Mouse (Mus musculus) left cerebral cortex, postnatal 10 days (tissue): ENCODE measurements around the gene Rbm34. TPM values are rescaled to one million over a fixed set of nuclear protein-coding genes. Genes with fewer than 3 reads are reported as not detected.
"Not testable (repeated sequence)": the region's sequence is repeated elsewhere in the genome, so short reads cannot be mapped to it uniquely, and the experiment has no call there.

ENCODE experiments used
- DNase-seq, 2 experiments: peaks; one replicate each; pipeline ENCODE4 v3.0.0; 2021 to 2022; ENCODE audit warnings: low spot score in 2 of 2, mixed read lengths in 1 of 2; ENCODE audit errors: extremely low spot score in 1 of 2
- intact Hi-C: fragments of 180-260 bp; cut with DNase I; formaldehyde crosslinking; loops from one replicate; pipeline ENCODE4 v1.15.1; 2025
- total RNA-seq, 2 experiments: library from RNA; stranded (reverse); gene quantifications; 2 replicates each; pipeline ENCODE4 v1.2.3; 2021

Rbm34 gene
- total RNA-seq, 2 experiments from 2014 or later = 17.4 to 18.2 TPM

GRCm38 (mm10) chr8:126928755-126929505, 41.9 kb downstream of the Rbm34 start:
- intact Hi-C loops = no loop called here
- peak in 1 of 2 experiments; percentile 30 for DNase-seq

- no peak for DNase-seq
- intact Hi-C loops = no loop called here
Measured at GRCm38 (mm10) chr8:126928028-126928427, 42.8 kb downstream of the Rbm34 start.

DNA sequence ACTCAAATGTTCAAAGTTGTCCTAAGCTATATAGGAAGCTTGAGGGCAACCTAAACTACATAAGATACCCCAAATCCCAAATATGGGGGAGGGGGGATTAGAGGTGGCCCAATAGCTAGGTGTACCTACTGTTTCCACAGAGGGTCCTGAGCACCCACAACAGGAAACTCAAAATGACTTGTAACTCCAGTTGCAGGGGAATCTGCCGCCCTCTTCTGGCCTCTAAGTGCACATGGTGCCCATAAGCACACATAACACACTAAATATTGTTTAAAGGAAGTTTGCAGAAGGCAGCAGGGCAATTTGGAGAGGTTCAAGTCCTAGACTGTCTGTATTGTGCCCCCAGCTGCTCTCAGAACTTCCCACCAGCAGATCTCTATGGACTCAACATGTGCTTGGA, 43.8 kb downstream of the Rbm34 start:
- intact Hi-C loops = no loop called here
- peak in 1 of 2 experiments; percentile 20 for DNase-seq

- DNase-seq = no peak
- intact Hi-C loops = loop anchor here (5.0 kb wide), 1 partner anchor 331 kb away; the partner anchor contains the start of gene Irf2bp2
Measured at GRCm38 (mm10) chr8:126922981-126923380, 47.9 kb downstream of the Rbm34 start.

DNA sequence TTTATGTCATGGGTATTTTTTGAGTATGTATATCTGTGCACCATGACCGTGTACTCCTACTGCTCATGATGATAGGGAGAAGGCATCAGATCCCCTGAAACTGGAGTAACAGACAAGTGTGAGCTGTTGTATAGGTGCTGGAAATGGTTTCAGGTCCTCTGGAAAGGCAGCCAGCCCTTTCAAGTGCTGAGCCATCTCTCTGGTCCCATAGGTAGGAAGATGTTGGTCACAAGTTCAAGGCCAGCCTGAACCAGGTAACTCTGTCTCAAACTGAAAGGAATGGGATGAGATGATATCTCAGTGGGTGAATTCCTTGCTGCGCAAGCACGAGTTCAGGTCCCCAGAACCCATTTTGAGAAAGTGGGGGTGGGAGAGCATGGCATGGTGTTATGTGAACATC, 49.4 kb downstream of the Rbm34 start:
- no peak for DNase-seq

GRCm38 (mm10) chr8:126920845-126921244, 50.0 kb downstream of the Rbm34 start:
- intact Hi-C loops = loop anchor here (2.0 to 5.0 kb wide), 2 partner anchors 329 to 424 kb away; partner anchors contain the start of gene Irf2bp2
- peak; percentile 82 to 84 for DNase-seq

More for the DNA sequence above, 49.4 kb downstream of the Rbm34 start:
- intact Hi-C loops = loop anchor here (2.0 to 5.0 kb wide), 2 partner anchors 329 to 425 kb away; partner anchors contain the start of gene Irf2bp2

DNA sequence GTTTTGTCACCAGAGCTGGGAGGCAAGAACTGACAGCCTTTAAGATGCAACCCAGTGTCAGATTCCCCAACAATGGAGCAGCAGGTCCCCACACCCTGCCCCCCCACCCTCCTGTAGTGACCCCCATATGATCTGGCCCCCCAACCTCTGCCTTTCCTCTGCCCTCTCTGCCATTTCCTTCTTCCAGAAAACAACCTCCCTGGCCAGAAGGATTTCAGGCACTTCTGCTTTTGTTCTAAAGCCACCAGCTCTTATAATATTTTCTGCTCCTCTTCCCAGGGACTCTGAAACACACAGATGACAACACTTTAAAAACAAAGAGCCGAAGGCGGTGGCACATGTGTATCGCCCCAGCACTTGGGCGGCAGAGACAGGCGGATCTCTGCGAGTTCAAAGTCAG, 50.5 kb downstream of the Rbm34 start:
- intact Hi-C loops = loop anchor here (2.0 to 5.0 kb wide), 2 partner anchors 328 to 424 kb away; partner anchors contain the start of gene Irf2bp2
- DNase-seq = no peak

DNA sequence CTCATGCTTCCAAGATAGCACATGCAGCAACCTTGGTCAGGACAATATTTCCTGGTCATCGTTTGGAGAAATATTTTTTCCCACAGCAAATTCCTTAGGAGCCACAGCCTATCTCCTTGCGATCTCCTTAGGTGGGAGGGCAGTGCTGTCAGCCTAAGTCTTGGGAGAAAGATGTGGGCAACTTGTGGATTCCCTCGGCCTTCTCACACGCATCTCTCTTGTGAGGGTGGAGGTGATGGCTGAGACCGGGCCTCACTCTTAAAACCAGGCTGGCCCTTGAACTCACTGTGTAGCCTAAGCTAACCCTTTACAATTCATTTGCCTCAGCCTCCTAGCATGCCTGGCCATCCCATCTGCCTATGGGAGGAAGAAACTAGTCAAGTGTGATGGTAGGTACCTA, 51.2 kb downstream of the Rbm34 start:
- no peak for DNase-seq
- intact Hi-C loops = loop anchor here (2.0 to 5.0 kb wide), 2 partner anchors 327 to 423 kb away; partner anchors contain the start of gene Irf2bp2

GRCm38 (mm10) chr8:126919255-126919654, 51.6 kb downstream of the Rbm34 start:
- intact Hi-C loops = no loop called here
- no peak for DNase-seq

DNA sequence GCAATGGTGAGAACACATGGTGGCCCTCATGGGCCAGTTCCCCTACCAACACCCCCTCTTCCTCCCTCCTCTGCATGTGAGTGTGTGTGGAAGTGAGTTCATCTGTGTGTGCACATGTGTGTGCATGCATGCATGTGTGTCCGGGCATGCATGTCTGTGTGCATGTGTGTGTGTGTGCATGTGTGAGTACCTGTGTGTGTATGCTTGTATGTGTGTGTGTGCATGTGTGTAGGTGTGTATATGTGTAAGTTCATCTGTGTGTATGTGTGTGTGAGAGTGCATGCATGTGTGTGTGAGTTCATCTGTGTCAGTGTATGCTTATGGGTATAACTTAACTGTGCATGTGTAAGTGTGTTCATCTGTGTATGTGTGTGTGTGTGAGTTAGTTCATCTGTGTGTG, 52.5 kb downstream of the Rbm34 start:
- intact Hi-C loops = no loop called here
- DNase-seq = no peak

GRCm38 (mm10) chr8:126917179-126917905, 53.5 kb downstream of the Rbm34 start:
- no peak for DNase-seq
- intact Hi-C loops = no loop called here

GRCm38 (mm10) chr8:126916611-126917010, 54.3 kb downstream of the Rbm34 start:
- intact Hi-C loops = no loop called here
- no peak for DNase-seq

GRCm38 (mm10) chr8:126914609-126915375, 56.1 kb downstream of the Rbm34 start:
- no peak for DNase-seq
- intact Hi-C loops = no loop called here

GRCm38 (mm10) chr8:126914107-126914490, 56.8 kb downstream of the Rbm34 start:
- DNase-seq, intact Hi-C loops: not testable (repeated sequence)

DNA sequence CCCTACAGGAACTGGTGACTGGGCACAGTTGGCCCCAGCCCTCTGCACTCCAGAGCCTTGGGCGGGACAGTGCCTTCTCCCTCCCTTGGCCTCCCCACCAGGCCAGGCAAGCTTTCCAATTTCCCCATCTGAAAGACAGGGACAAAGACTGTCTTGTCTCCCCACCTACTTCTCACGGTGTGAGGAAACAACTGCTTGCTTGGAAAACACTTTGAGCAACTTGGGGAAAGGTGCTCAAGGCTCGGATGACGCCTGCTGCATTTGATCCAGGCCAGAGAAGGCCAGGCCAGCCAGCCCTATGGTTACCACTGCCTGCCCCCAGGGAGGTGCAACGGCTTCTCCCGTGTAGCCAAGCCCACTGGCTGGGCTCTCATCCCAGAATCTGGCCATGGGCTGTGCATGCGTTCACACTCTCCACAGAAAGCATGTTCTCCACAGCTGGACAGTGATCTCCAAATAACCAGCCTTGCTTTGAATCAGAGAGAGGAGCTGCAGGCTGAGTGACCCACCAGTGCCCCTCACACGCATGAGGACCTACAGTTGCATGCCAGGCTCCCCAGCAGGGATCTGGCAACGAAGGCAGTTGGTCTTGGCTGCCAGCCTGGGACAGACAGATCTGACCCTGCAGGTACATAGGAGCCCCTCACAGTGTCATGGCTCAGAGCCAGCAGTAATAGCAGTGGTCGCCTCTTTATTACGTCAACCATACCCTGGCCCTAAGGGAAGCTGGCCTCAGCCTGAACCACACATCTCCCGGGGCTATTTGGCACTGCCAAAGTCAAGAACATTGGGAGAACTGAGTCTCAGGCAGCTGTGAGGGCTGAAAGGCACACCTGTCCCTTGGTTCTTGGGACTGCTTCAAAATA, 57.4 kb downstream of the Rbm34 start:
- DNase-seq = peak in 1 of 2 experiments; percentile 69

GRCm38 (mm10) chr8:126909371-126909802, 61.5 kb downstream of the Rbm34 start:
- intact Hi-C loops = no loop called here
- DNase-seq = peak in 1 of 2 experiments; percentile 46

More for the DNA sequence above, 57.4 kb downstream of the Rbm34 start:
- intact Hi-C loops = no loop called here

GRCm38 (mm10) chr8:126908805-126909204, 62.1 kb downstream of the Rbm34 start:
- intact Hi-C loops = no loop called here
- DNase-seq = peak in 1 of 2 experiments; percentile 39

- intact Hi-C loops = no loop called here
- DNase-seq = no peak
Measured at GRCm38 (mm10) chr8:126907968-126908367, 62.9 kb downstream of the Rbm34 start.
